Mouse (Mus musculus): ENCODE data around the gene Cela1.

Gene Cela1

GRCm38 (mm10) chr15:100675486-100675885 is 12.2 kb downstream of the Cela1 start:
- no peak for ATAC-seq (ENCODE audit: insufficient number of reproducible peaks, low FRiP score, low TSS enrichment)

DNA sequence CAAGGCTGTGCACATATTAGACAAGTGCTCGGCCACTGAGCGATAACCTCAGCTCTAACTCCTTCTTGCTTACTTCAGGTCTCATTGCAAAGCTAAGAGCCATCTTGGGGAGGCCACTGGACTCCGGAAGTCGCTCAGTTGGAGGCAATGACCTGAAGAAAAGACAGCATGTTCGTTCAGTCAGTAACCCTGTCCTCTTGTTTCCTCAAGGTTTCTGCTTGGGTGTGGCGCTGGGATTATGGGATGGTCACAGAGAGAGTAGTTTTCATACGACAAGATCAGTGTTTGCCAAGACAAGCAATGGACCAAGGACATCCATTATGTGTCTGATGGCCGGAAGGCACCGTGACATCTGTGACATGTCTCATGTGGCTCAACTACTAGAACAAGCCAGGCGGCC is 13.2 kb downstream of the Cela1 start:
- no peak for ATAC-seq (ENCODE audit: insufficient number of reproducible peaks, low FRiP score, low TSS enrichment)

- no peak for ATAC-seq (ENCODE audit: insufficient number of reproducible peaks, low FRiP score, low TSS enrichment)
Observed at GRCm38 (mm10) chr15:100673585-100674391, 13.9 kb downstream of the Cela1 start.

DNA sequence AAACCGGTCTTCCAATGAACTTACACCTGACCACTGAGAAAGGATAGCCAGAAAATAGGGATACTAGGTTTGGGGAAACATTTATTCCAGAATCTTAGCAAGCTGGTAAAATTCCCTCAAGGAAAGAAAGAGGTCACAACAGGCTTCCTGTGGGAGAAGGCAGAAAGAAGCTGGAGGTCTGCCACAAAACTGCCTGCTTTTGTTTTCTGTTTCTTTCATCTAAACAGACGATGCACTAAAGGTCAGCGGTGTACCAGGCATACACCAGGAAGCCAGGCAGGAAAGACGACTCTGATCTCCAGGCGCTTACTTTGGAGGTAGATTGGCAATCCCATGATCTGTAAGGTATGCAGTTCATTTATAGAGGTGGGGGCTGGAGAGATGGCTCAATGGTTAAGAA is 16.9 kb downstream of the Cela1 start:
- ATAC-seq (ENCODE audit: insufficient number of reproducible peaks, low FRiP score, low TSS enrichment): no peak

- no peak for ATAC-seq (ENCODE audit: insufficient number of reproducible peaks, low FRiP score, low TSS enrichment)
Observed at GRCm38 (mm10) chr15:100670004-100670403, 17.7 kb downstream of the Cela1 start.

DNA sequence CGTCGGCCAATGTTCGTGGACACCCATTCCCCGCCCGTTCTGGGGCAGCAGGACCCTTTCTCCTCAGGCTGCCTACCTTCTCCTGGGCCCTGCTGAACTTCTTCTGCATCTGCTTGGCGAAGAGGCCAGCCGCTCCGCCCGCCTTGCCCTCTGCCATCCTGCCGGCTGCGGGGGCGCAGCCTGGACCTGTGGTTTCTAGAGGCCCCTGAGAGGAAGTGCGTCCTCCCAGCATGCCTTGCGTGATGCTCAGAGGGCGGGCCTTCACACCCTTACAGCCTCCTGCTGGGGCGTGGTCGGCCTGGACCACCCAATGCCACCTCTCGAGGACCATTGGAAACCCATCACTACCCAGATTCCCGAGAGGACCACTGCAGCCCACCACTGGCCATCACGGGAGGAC is 18.4 kb downstream of the Cela1 start, which contains the start of gene Bin2:
TSS of gene Bin2 (minus strand) at position 217 of the 400 bp plus-strand sequence.
- no peak for ATAC-seq (ENCODE audit: insufficient number of reproducible peaks, low FRiP score, low TSS enrichment)

GRCm38 (mm10) chr15:100667871-100668545 is 19.7 kb downstream of the Cela1 start:
- no peak for ATAC-seq (ENCODE audit: insufficient number of reproducible peaks, low FRiP score, low TSS enrichment)

- no peak for ATAC-seq (ENCODE audit: insufficient number of reproducible peaks, low FRiP score, low TSS enrichment)
Observed at GRCm38 (mm10) chr15:100667420-100667819, 20.3 kb downstream of the Cela1 start.

- ATAC-seq (ENCODE audit: insufficient number of reproducible peaks, low FRiP score, low TSS enrichment): no peak
Observed at GRCm38 (mm10) chr15:100666851-100667250, 20.9 kb downstream of the Cela1 start.

DNA sequence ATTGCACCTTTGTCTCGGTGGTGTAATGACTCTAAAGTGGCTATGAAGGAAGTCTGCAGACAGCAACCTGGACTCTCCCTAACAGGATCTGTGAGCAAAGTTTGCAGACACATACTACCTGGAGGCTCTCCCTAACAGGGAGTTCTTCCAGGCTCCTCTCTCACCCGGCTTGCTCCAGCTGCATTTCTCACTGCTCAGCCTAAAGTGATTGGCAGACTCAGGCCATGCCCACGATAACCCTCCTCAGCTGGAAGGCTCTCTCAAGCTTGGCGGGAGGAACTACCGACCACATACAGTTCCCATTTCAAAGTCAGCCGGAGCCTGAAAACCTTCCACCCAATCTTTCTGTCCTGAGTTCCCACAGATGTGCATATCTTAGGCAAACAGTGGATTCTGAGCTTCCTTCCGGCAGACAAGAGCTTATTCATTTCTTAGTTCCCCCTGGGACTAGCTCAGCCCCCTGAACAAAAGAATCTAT is 21.5 kb downstream of the Cela1 start:
- ATAC-seq (ENCODE audit: insufficient number of reproducible peaks, low FRiP score, low TSS enrichment): no peak

- ATAC-seq (ENCODE audit: insufficient number of reproducible peaks, low FRiP score, low TSS enrichment): no peak
Observed at GRCm38 (mm10) chr15:100665411-100666218, 22.1 kb downstream of the Cela1 start.

DNA sequence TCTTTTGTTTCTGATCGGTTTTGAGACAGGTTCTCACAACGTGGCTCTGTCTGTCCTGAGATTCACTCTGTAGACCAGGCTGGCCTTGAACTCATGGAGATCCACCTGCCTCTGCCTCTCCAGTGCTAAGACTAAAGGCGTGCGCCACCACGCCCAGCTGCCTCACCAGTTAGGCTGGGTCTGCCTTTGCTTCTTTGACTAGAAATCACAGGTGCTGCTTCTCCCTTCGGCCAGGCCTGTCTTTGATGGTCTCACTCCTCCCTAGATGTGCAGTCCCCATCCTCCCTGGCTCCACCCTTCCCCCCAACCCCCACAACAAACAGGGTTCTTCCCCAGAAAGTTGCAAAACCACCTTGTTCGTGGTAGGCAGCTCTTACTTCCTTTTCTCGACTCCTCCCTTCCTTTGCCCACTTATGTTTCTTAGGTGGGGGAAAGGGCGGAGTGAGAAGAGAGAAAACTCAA is 22.9 kb downstream of the Cela1 start:
- no peak for ATAC-seq (ENCODE audit: insufficient number of reproducible peaks, low FRiP score, low TSS enrichment)

DNA sequence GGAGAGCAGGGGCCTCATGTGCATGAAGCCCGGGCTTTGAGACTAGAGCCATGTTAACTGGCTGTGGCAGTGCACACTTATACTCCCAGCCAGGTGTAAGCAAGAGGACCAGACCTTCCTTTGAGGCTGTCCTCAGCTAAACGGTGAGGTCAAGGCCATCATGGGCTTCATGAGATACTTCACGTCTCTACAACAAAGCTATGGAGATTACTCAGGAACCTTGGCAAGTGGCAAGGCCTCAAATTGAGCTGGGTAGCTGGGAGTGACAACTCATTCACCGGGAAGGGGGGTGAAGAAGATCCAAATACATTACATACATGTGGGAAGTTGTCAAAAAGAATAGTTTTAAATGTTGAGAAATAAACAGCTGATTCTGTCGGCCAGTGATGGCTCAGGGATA is 26.9 kb downstream of the Cela1 start:
- no peak for ATAC-seq (ENCODE audit: insufficient number of reproducible peaks, low FRiP score, low TSS enrichment)

- ATAC-seq (ENCODE audit: insufficient number of reproducible peaks, low FRiP score, low TSS enrichment): 0 out of 2 replicates have a peak, but pooled peaks have one; percentile 56
Observed at GRCm38 (mm10) chr15:100660306-100660705, 27.4 kb downstream of the Cela1 start.

DNA sequence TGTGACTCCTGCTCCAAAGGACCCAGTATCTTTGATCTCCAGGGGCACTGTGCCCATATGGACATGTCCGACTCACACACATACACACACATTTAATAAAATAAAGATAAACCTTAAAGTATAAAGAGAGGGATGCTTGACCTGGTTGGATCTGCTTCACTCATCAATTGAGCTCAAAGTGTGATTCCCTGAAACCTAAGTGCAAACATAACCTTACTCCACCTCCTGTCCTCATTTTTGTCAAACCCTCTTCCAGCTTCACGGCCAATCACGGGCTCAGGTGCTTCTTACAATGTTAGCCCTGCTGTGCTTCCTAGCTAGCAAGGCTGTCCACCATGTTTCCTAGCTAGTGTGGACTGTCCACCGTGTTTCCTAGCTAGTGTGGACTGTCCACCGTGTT is 32.5 kb downstream of the Cela1 start:
- ATAC-seq (ENCODE audit: insufficient number of reproducible peaks, low FRiP score, low TSS enrichment): no peak

GRCm38 (mm10) chr15:100654271-100654670 is 33.5 kb downstream of the Cela1 start:
- no peak for ATAC-seq (ENCODE audit: insufficient number of reproducible peaks, low FRiP score, low TSS enrichment)

DNA sequence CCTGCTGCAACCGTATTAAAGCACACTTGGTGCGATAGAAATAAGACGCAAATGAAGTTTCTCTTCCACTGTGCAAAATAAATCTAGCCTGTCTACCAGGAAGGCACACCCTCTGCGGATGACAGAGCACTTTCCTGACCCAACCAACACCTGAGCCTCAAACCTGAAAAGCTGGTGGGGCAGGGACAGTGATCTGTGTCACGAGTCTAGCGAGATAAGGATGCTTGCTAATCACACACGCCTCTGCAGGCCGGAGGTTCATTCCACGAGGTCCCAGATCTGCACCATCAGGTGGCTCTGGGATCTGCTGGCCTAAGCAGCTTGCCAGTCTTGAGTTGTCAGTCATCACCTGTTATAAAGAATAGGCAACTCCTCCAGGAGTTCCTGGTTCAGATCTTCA is 36.1 kb downstream of the Cela1 start:
- ATAC-seq (ENCODE audit: insufficient number of reproducible peaks, low FRiP score, low TSS enrichment): no peak

DNA sequence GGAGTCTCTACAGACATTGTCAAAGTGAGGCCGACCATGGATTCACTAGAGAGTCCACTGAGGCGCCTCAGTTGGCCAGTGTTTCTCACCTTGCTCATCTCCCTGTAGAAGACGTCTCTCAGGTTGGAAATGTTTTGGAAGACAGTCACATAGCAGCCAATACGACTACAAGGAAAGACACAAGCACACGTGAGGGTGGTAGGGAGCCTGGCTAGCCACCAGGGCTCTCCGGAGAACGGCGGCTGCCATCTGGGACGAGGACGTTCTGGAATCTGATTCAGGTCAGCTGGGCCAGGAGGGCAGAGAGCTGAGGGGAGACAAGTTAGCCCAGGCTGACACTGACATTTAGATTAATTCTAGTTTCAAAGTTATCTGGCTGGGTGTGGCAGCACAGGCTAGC is 37.6 kb downstream of the Cela1 start:
- no peak; the same call in 1 of the 2 replicates for ATAC-seq (ENCODE audit: insufficient number of reproducible peaks, low FRiP score, low TSS enrichment)

DNA sequence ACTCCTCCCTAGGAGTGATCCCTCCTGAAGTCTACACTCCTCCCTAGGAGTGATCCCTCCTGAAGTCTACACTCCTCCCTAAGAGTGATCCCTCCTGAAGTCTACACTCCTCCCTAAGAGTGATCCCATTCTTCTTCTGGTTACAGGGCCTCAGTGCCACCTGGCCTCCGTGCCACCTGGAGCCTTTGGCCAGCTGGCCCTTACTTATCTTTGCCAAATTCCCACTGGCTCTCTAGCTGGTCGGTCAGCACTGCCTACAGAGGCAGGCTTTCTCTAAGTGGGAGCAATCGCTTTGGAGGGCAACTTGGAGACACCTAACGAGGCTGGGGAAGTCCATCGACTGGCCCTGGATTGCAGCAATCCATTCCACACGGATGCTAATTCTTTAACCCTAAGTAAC is 41.6 kb downstream of the Cela1 start:
- ATAC-seq (ENCODE audit: insufficient number of reproducible peaks, low FRiP score, low TSS enrichment): 0 out of 2 replicates have a peak, but pooled peaks have one; percentile 56

GRCm38 (mm10) chr15:100642451-100642850 is 45.3 kb downstream of the Cela1 start:
- ATAC-seq (ENCODE audit: insufficient number of reproducible peaks, low FRiP score, low TSS enrichment): no peak

All from cerebellum, adult (tissue).